Mouse (Mus musculus): Measurements from ENCODE around the gene Ndrg3. TPM values are rescaled to one million over a fixed set of nuclear protein-coding genes. Genes with fewer than 3 reads are reported as not detected.

Ndrg3 gene
- polyA plus RNA-seq, 1 experiment from 2014 or later, result 123 TPM

Other genes with a start within 250 kb of the Ndrg3 start
- gene Myl9, start 216.6 kb downstream of the Ndrg3 start, polyA plus RNA-seq (2015; fragmentation: Nextera tagmentation; extraction: Ambion mirVana), result 32.2 and 34.2 TPM in 2 replicates
- gene Tgif2, start 152.0 kb downstream of the Ndrg3 start, polyA plus RNA-seq (2015; fragmentation: Nextera tagmentation; extraction: Ambion mirVana), result 42.4 and 45.2 TPM in 2 replicates
- 11.2 and 12.1 TPM in 2 replicates for gene 4930518I15Rik, start 134.1 kb downstream of the Ndrg3 start, polyA plus RNA-seq (2015; fragmentation: Nextera tagmentation; extraction: Ambion mirVana)
- 144 and 145 TPM in 2 replicates for gene Rab5if, start 128.9 kb downstream of the Ndrg3 start, polyA plus RNA-seq (2015; fragmentation: Nextera tagmentation; extraction: Ambion mirVana)
- gene Sla2, start 104.9 kb downstream of the Ndrg3 start, polyA plus RNA-seq (2015; fragmentation: Nextera tagmentation; extraction: Ambion mirVana), result 0.09 and 0.18 TPM in 2 replicates
- gene Dsn1, start 15.1 kb upstream of the Ndrg3 start, polyA plus RNA-seq (2015; fragmentation: Nextera tagmentation; extraction: Ambion mirVana), result 21.7 and 23.1 TPM in 2 replicates
- gene Soga1, start 87.2 kb upstream of the Ndrg3 start, polyA plus RNA-seq (2015; fragmentation: Nextera tagmentation; extraction: Ambion mirVana), result 5.7 and 8.2 TPM in 2 replicates
- gene Tldc2, start 95.0 kb upstream of the Ndrg3 start, polyA plus RNA-seq (2015; fragmentation: Nextera tagmentation; extraction: Ambion mirVana), result not detected in 2 replicates
- gene Samhd1, start 143.2 kb upstream of the Ndrg3 start, polyA plus RNA-seq (2015; fragmentation: Nextera tagmentation; extraction: Ambion mirVana), result 12.3 and 12.6 TPM in 2 replicates
- gene Rbl1, start 212.5 kb upstream of the Ndrg3 start, polyA plus RNA-seq (2015; fragmentation: Nextera tagmentation; extraction: Ambion mirVana), result 12.0 and 14.0 TPM in 2 replicates